Mouse (Mus musculus) kidney, adult 2 months (tissue): Measurements from ENCODE around the gene Pkd2l1. TPM values are rescaled to one million over a fixed set of nuclear protein-coding genes. Genes with fewer than 3 reads are reported as not detected.
"Not testable (repeated sequence)": the region's sequence is repeated elsewhere in the genome, so short reads cannot be mapped to it uniquely, and the experiment has no call there.

Experiments
- DNase-seq: peaks from one replicate; pipeline ENCODE4 v3.0.0; 2021
- H3K27ac ChIP-seq: fragments of 200-500 bp; 2 replicates; pipeline ENCODE4 v1.5.1; 2012; ENCODE audit warnings: low read depth, low read length, control low read depth, inconsistent platforms; ENCODE audit not compliant: insufficient read depth
- H3K27me3 ChIP-seq: fragments of 200-500 bp; replicated peaks from 2 replicates; pipeline ENCODE4 v1.6.1; 2012; ENCODE audit warnings: mild to moderate bottlenecking, moderate library complexity, low read length, inconsistent platforms; ENCODE audit not compliant: control insufficient read depth, insufficient read depth
- H3K36me3 ChIP-seq: fragments of 200-500 bp; 2 replicates; pipeline ENCODE4 v1.6.1; 2012; ENCODE audit warnings: mild to moderate bottlenecking, moderate library complexity, low read length, inconsistent platforms; ENCODE audit not compliant: control insufficient read depth, insufficient read depth
- H3K4me1 ChIP-seq: fragments of 200-500 bp; 2 replicates; pipeline ENCODE4 v1.6.1; 2011; ENCODE audit warnings: low read length; ENCODE audit not compliant: control insufficient read depth, insufficient read depth
- H3K4me3 ChIP-seq: fragments of 200-500 bp; 2 replicates; pipeline ENCODE4 v1.5.1; 2011; ENCODE audit warnings: mild to moderate bottlenecking, low read depth, low read length, control low read depth; ENCODE audit not compliant: insufficient read depth
- CTCF ChIP-seq: fragments of 200-500 bp; conservative IDR thresholded peaks from 2 replicates; pipeline ENCODE4 v1.5.1; 2011; ENCODE audit warnings: low read depth, mild to moderate bottlenecking, control low read depth, low read length, moderate library complexity, mixed read lengths; ENCODE audit not compliant: insufficient read depth, insufficient read length
- POLR2A ChIP-seq: fragments of 200-500 bp; IDR thresholded peaks from one replicate; pipeline ENCODE4 v1.6.1; 2011; ENCODE audit warnings: low read depth, low read length, control low read depth
- WGBS: fragments of 180-500 bp; shearing (Covaris S2); methylation state at CpG from one replicate; pipeline ENCODE4 v1.1.7; 2018; 5-methylcytosine and 5-hydroxymethylcytosine counted together
- polyA plus RNA-seq: library from polyadenylated mRNA; depleted of rRNA; stranded (reverse); fragments of >200 nt; gene quantifications from 2 replicates; pipeline ENCODE4 v1.2.3, GENCODE M21; 2012

The Pkd2l1 gene
- polyA plus RNA-seq, 1 experiment = 0.02 TPM

GRCm38 (mm10) chr19:44121137-44121536 lies 71.1 kb downstream of the Pkd2l1 start:
- WGBS = 91% methylated on average over 7 of the region's 7 CpGs
- DNase-seq = no peak
- no peaks in the 10 kb centered on the region for H3K27me3 ChIP-seq
- TF ChIP-seq CTCF (no peak), POLR2A (no peak)
- no peak overlapping the region for H3K27ac ChIP-seq
- no peaks in the 10 kb centered on the region for H3K4me1 ChIP-seq
- no peak overlapping the region for H3K4me3 ChIP-seq
- peaks cover 2% of the 10 kb centered on the region for H3K36me3 ChIP-seq

- H3K4me3 ChIP-seq, H3K27me3 ChIP-seq, H3K36me3 ChIP-seq, DNase-seq, H3K4me1 ChIP-seq, H3K27ac ChIP-seq: not testable (repeated sequence)
- WGBS = 90% methylated on average over 9 of the region's 9 CpGs
These were observed 71.6 kb downstream of the Pkd2l1 start for GRCm38 (mm10) chr19:44120686-44121085.

- Histone ChIP-seq H3K4me1 (no peaks in the 10 kb centered on the region), H3K4me3 (no peak overlapping the region), H3K36me3 (no peaks in the 10 kb centered on the region; the same call in none of the 2 replicates), H3K27ac (no peak overlapping the region), H3K27me3 (no peaks in the 10 kb centered on the region)
- TF ChIP-seq CTCF (no peak), POLR2A (no peak)
- no peak for DNase-seq
These were observed 74.4 kb downstream of the Pkd2l1 start for GRCm38 (mm10) chr19:44117793-44118192.

- 57% methylated on average over 7 of the region's 7 CpGs for WGBS
- no peaks in the 10 kb centered on the region; the same call in 1 of the 2 replicates for H3K36me3 ChIP-seq
- H3K4me1 ChIP-seq = peaks cover 23% of the 10 kb centered on the region; the same call in 1 of the 2 replicates
- H3K4me3 ChIP-seq = no peak overlapping the region
- no peak overlapping the region for H3K27ac ChIP-seq
- H3K27me3 ChIP-seq = no peaks in the 10 kb centered on the region
- TF ChIP-seq POLR2A = no peak
- peak; percentile 48 for TF ChIP-seq CTCF
- peak; percentile 32 for DNase-seq
These were observed 80.5 kb downstream of the Pkd2l1 start for GRCm38 (mm10) chr19:44111706-44112105.

GRCm38 (mm10) chr19:44110356-44110755 lies 81.9 kb downstream of the Pkd2l1 start:
- DNase-seq = peak; percentile 93
- TF ChIP-seq CTCF = no peak
- no peak for TF ChIP-seq POLR2A
- 29% methylated on average over 9 of the region's 9 CpGs for WGBS
- Histone ChIP-seq H3K36me3 (no peaks in the 10 kb centered on the region; the same call in 1 of the 2 replicates), H3K27me3 (no peaks in the 10 kb centered on the region), H3K27ac (peak overlapping the region; percentile 85), H3K4me3 (no peak overlapping the region), H3K4me1 (peaks cover 25% of the 10 kb centered on the region; the same call in 1 of the 2 replicates)

- DNase-seq = peak; percentile 87
- H3K27ac ChIP-seq = peak overlapping the region; percentile 77
- no peaks in the 10 kb centered on the region for H3K27me3 ChIP-seq
- no peaks in the 10 kb centered on the region for H3K36me3 ChIP-seq
- no peak overlapping the region for H3K4me3 ChIP-seq
- no peak for TF ChIP-seq CTCF
- TF ChIP-seq POLR2A = no peak
- H3K4me1 ChIP-seq = peaks cover 28% of the 10 kb centered on the region; the same call in 1 of the 2 replicates
These were observed 83.2 kb downstream of the Pkd2l1 start for GRCm38 (mm10) chr19:44108996-44109395.

GRCm38 (mm10) chr19:44107661-44108521 lies 84.4 kb downstream of the Pkd2l1 start:
- H3K27me3 ChIP-seq = no peaks in the 10 kb centered on the region
- no peak for TF ChIP-seq CTCF
- no peak for TF ChIP-seq POLR2A
- H3K4me3 ChIP-seq = peak overlapping the region; percentile 70
- H3K36me3 ChIP-seq = no peaks in the 10 kb centered on the region; the same call in 1 of the 2 replicates
- no peak for DNase-seq
- H3K4me1 ChIP-seq = peaks cover 32% of the 10 kb centered on the region; the same call in 1 of the 2 replicates
- 20% methylated on average over 22 of the region's 22 CpGs for WGBS
- peak overlapping the region; percentile 61; the same call in 1 of the 2 replicates for H3K27ac ChIP-seq
